Mouse (Mus musculus): ENCODE data around the gene Vil1. TPM values are rescaled to one million over a fixed set of nuclear protein-coding genes. Genes with fewer than 3 reads are reported as not detected.
A peak's percentile ranks its signal among the peaks of the same experiment; 100 is the strongest.

Gene Vil1
- total RNA-seq, 1 experiment from 2014 or later, result 1.6 TPM

- no peak for DNase-seq
Observed at GRCm38 (mm10) chr1:74415143-74415542, 6.0 kb downstream of the Vil1 start.

- peak; percentile 63 for DNase-seq
Observed at GRCm38 (mm10) chr1:74418747-74419439, 9.7 kb downstream of the Vil1 start.

- peak; percentile 19 for DNase-seq
Observed at GRCm38 (mm10) chr1:74419440-74419794, 10.2 kb downstream of the Vil1 start.

- DNase-seq, result no peak
Observed at GRCm38 (mm10) chr1:74423147-74423546, 14.0 kb downstream of the Vil1 start.

- no peak for DNase-seq
Observed at GRCm38 (mm10) chr1:74425845-74426244, 16.7 kb downstream of the Vil1 start.

GRCm38 (mm10) chr1:74433220-74433619, 24.0 kb downstream of the Vil1 start:
- no peak for DNase-seq

- DNase-seq, result no peak
Observed at GRCm38 (mm10) chr1:74434596-74434995, 25.4 kb downstream of the Vil1 start.

- DNase-seq, result no peak
Observed at GRCm38 (mm10) chr1:74435563-74435962, 26.4 kb downstream of the Vil1 start.

- DNase-seq, result peak; percentile 83
Observed at GRCm38 (mm10) chr1:74437702-74438427, 28.7 kb downstream of the Vil1 start.

- no peak for DNase-seq
Observed at GRCm38 (mm10) chr1:74439166-74439876, 30.1 kb downstream of the Vil1 start.

- no peak for DNase-seq
Observed at GRCm38 (mm10) chr1:74444538-74444937, 35.4 kb downstream of the Vil1 start.

GRCm38 (mm10) chr1:74452611-74453045, 43.5 kb downstream of the Vil1 start:
- no peak for DNase-seq

- DNase-seq, result peak; percentile 55
Observed at GRCm38 (mm10) chr1:74460273-74460672, 51.1 kb downstream of the Vil1 start.

Small RNAs within 50 kb of the gene (microRNA-seq; reads per million reads assigned to microRNA genes)
- gene Mir26b, result 26,478 to 38,172 reads per million in 2 experiments

Other genes starting within 250 kb of the Vil1 start
- gene Cxcr1, start 214.7 kb upstream of the Vil1 start, total RNA-seq (2021), result not detected in 2 replicates
- 170 and 172 TPM in 2 replicates for gene Arpc2, start 173.3 kb upstream of the Vil1 start, total RNA-seq (2021)
- not detected in 2 replicates for gene Gpbar1, start 130.8 kb upstream of the Vil1 start, total RNA-seq (2021)
- 157 and 183 TPM in 2 replicates for gene Aamp, start 124.6 kb upstream of the Vil1 start, total RNA-seq (2021)
- gene Pnkd, start 124.4 kb upstream of the Vil1 start, total RNA-seq (2021), result 65.2 and 75.9 TPM in 2 replicates
- 83.1 and 84.7 TPM in 2 replicates for gene Tmbim1, start 103.8 kb upstream of the Vil1 start, total RNA-seq (2021)
- 0.67 TPM in 2 replicates for gene Catip, start 47.3 kb upstream of the Vil1 start, total RNA-seq (2021)
- gene Slc11a1, start 34.2 kb upstream of the Vil1 start, total RNA-seq (2021), result 5.8 and 11.4 TPM in 2 replicates
- 168 and 179 TPM in 2 replicates for gene Ctdsp1, start 17.9 kb upstream of the Vil1 start, total RNA-seq (2021)
- gene Cnot9, start 96.7 kb downstream of the Vil1 start, total RNA-seq (2021), result 26.3 and 27.2 TPM in 2 replicates
- gene Plcd4, start 133.5 kb downstream of the Vil1 start, total RNA-seq (2021), result 0.24 and 0.82 TPM in 2 replicates
- gene Usp37, start 134.9 kb downstream of the Vil1 start, total RNA-seq (2021), result 16.5 and 25.3 TPM in 2 replicates
- 15.7 and 17.7 TPM in 2 replicates for gene Zfp142, start 178.9 kb downstream of the Vil1 start, total RNA-seq (2021)
- gene Bcs1l, start 178.9 kb downstream of the Vil1 start, total RNA-seq (2021), result 30.3 and 30.8 TPM in 2 replicates
- 46.4 and 56.7 TPM in 2 replicates for gene Rnf25, start 192.0 kb downstream of the Vil1 start, total RNA-seq (2021)
- gene Stk36, start 192.1 kb downstream of the Vil1 start, total RNA-seq (2021), result 3.7 and 4.2 TPM in 2 replicates

Data from adrenal gland, postnatal 25 days (tissue).